Mouse (Mus musculus): ENCODE results near the gene Klhl29. TPM values are rescaled to one million over a fixed set of nuclear protein-coding genes. Genes with fewer than 3 reads are reported as not detected.

Klhl29 gene
- polyA plus RNA-seq, 1 experiment: 6.7 TPM

- TF ChIP-seq POLR2A (IDR thresholded peaks at IDR 0.05; ENCODE audit: control insufficient read depth, extremely low read depth, insufficient read depth, low read length, poor library complexity) (no peak), CTCF (IDR thresholded peaks at IDR 0.05; ENCODE audit: borderline replicate concordance, control insufficient read depth, extremely low read depth, insufficient read depth, low read length, poor library complexity) (no peak)
- Histone ChIP-seq H3K36me3 (ENCODE audit: control insufficient read depth, insufficient read depth, low read length) (no peaks in the 10 kb centered on the region), H3K27ac (ENCODE audit: control insufficient read depth, insufficient read depth, low read length) (no peak overlapping the region), H3K27me3 (ENCODE audit: control insufficient read depth, insufficient read depth, low read length) (no peaks in the 10 kb centered on the region), H3K4me1 (replicated peaks; ENCODE audit: control insufficient read depth, insufficient read depth, low read length) (no peaks in the 10 kb centered on the region), H3K4me3 (ENCODE audit: control insufficient read depth, insufficient read depth, low read length) (no peak overlapping the region)
- no peak for DNase-seq
- WGBS: 88% methylated on average over 8 of the region's 8 CpGs
Measured at GRCm38 (mm10) chr12:5242551-5243330, 132.7 kb downstream of the Klhl29 start.

DNA sequence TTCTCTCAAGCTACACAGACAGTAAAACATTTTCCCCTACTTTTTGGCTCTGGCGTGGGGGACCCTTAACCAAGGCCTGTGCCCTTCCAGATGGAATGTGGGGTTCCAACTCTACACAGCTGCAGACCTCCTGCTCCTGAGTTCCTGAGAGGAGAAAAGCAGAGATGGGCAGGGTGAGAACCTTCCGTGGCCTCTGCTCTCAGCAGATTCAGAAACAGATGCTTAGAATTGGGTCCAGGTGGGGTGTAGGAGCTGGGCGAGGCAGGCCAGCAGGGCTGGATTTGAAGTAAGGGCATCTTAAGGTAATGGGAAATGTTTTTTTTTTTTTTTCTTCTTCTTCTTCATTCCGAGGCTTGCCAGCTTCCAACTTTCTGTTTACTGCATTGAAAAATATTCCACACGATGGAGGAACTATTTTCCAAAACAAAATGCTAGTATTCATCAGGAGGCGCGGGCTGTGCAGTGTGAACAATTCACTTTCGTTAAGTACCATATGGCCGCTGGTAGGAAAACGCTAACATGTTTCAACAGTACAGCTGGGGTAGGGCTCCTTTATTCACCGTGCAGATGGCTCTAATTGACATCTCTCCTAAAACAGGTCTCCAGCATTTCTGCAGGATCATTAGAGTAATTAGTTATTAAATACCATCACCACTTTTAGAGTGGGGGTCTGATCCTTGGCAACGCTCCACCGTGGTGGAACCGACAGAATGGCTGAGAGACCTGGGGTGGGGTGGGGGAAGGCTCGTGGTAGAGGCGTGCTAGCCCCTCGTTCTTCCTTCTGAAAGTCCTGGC lies 135.8 kb downstream of the Klhl29 start:
- WGBS: 94% methylated on average over 17 of the region's 17 CpGs
- DNase-seq: no peak
- Histone ChIP-seq H3K4me1 (replicated peaks; ENCODE audit: control insufficient read depth, insufficient read depth, low read length) (no peaks in the 10 kb centered on the region), H3K4me3 (ENCODE audit: control insufficient read depth, insufficient read depth, low read length) (no peak overlapping the region), H3K27ac (ENCODE audit: control insufficient read depth, insufficient read depth, low read length) (no peak overlapping the region), H3K36me3 (ENCODE audit: control insufficient read depth, insufficient read depth, low read length) (no peaks in the 10 kb centered on the region), H3K27me3 (ENCODE audit: control insufficient read depth, insufficient read depth, low read length) (no peaks in the 10 kb centered on the region)
- TF ChIP-seq CTCF (IDR thresholded peaks at IDR 0.05; ENCODE audit: borderline replicate concordance, control insufficient read depth, extremely low read depth, insufficient read depth, low read length, poor library complexity): no peak
- TF ChIP-seq POLR2A (IDR thresholded peaks at IDR 0.05; ENCODE audit: control insufficient read depth, extremely low read depth, insufficient read depth, low read length, poor library complexity): no peak

DNA sequence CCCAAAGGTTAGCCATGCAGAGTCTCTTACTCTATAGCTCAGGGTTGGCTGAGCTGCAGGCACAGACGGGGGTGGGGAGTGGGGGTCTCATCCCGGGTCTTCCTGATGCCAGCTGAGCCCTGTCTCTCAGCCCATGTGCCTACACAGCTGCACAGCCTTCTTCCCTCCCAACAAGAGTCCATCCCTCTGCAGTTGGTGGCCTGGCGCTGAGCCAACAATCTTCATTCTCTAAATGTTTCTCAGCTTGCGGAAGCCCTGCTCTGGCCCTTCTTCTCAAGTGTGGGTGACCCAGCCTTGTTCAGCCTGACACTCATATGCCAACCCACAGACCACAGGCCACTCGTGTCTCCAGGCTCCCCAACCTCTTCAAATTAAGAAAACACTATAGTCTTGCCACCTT lies 138.4 kb downstream of the Klhl29 start:
- DNase-seq: no peak
- H3K27me3 ChIP-seq (ENCODE audit: control insufficient read depth, insufficient read depth, low read length): no peaks in the 10 kb centered on the region
- no peak overlapping the region for H3K4me3 ChIP-seq (ENCODE audit: control insufficient read depth, insufficient read depth, low read length)
- H3K4me1 ChIP-seq (replicated peaks; ENCODE audit: control insufficient read depth, insufficient read depth, low read length): no peaks in the 10 kb centered on the region
- 63% methylated on average over 5 of the region's 5 CpGs for WGBS
- TF ChIP-seq CTCF (IDR thresholded peaks at IDR 0.05; ENCODE audit: borderline replicate concordance, control insufficient read depth, extremely low read depth, insufficient read depth, low read length, poor library complexity) (no peak), POLR2A (IDR thresholded peaks at IDR 0.05; ENCODE audit: control insufficient read depth, extremely low read depth, insufficient read depth, low read length, poor library complexity) (no peak)
- H3K36me3 ChIP-seq (ENCODE audit: control insufficient read depth, insufficient read depth, low read length): no peaks in the 10 kb centered on the region
- no peak overlapping the region for H3K27ac ChIP-seq (ENCODE audit: control insufficient read depth, insufficient read depth, low read length)

DNA sequence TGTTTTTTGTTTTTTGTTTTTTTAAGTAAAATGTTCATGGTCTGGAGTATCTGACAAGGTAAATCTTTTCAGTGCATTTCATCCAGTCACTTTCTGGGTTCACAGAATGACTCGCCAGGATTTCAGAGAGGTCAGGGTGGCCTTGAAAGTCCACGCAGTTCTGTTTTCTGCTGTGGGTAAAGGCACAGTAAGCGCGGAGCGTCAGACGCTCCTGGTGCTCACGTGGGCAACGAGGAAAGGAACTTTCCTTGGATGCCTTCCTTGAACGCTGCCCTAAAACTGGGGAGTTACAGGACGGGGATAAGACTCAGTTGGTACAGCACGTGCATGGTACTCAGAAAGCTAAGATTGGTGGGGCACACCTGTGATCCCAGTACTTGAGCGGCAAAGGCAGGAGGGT lies 139.9 kb downstream of the Klhl29 start:
- Histone ChIP-seq H3K36me3 (ENCODE audit: control insufficient read depth, insufficient read depth, low read length) (no peaks in the 10 kb centered on the region), H3K27ac (ENCODE audit: control insufficient read depth, insufficient read depth, low read length) (no peak overlapping the region), H3K4me3 (ENCODE audit: control insufficient read depth, insufficient read depth, low read length) (no peak overlapping the region), H3K27me3 (ENCODE audit: control insufficient read depth, insufficient read depth, low read length) (no peaks in the 10 kb centered on the region), H3K4me1 (replicated peaks; ENCODE audit: control insufficient read depth, insufficient read depth, low read length) (no peaks in the 10 kb centered on the region)
- 94% methylated on average over 12 of the region's 12 CpGs for WGBS
- TF ChIP-seq POLR2A (IDR thresholded peaks at IDR 0.05; ENCODE audit: control insufficient read depth, extremely low read depth, insufficient read depth, low read length, poor library complexity) (no peak), CTCF (IDR thresholded peaks at IDR 0.05; ENCODE audit: borderline replicate concordance, control insufficient read depth, extremely low read depth, insufficient read depth, low read length, poor library complexity) (no peak)
- no peak for DNase-seq

DNA sequence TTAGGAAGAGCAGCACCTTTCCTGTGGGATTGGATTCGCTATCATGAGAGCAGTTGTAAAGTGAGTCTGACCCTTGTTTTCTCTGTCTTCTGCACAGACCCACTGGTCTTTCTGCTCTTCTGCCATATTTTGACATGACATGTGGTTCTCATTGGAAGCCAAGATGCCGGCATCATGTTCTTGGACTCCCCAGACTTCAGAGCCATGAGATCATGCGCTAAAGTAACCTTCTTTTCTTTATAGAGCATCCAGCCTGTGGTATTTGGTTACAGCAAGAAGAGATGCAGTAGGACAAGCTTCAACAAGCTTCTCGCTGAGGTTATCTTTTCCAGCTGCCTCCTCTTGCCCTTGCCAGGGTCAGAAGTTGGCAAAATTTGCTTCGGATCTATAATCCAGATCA lies 145.0 kb downstream of the Klhl29 start:
- no peaks in the 10 kb centered on the region for H3K4me1 ChIP-seq (replicated peaks; ENCODE audit: control insufficient read depth, insufficient read depth, low read length)
- H3K27me3 ChIP-seq (ENCODE audit: control insufficient read depth, insufficient read depth, low read length): no peaks in the 10 kb centered on the region
- TF ChIP-seq POLR2A (IDR thresholded peaks at IDR 0.05; ENCODE audit: control insufficient read depth, extremely low read depth, insufficient read depth, low read length, poor library complexity) (no peak), CTCF (IDR thresholded peaks at IDR 0.05; ENCODE audit: borderline replicate concordance, control insufficient read depth, extremely low read depth, insufficient read depth, low read length, poor library complexity) (no peak)
- 91% methylated on average over 5 of the region's 5 CpGs for WGBS
- no peak overlapping the region for H3K27ac ChIP-seq (ENCODE audit: control insufficient read depth, insufficient read depth, low read length)
- DNase-seq: no peak
- H3K4me3 ChIP-seq (ENCODE audit: control insufficient read depth, insufficient read depth, low read length): no peak overlapping the region
- H3K36me3 ChIP-seq (ENCODE audit: control insufficient read depth, insufficient read depth, low read length): no peaks in the 10 kb centered on the region

- 76% methylated on average over 14 of the region's 14 CpGs for WGBS
- H3K27me3 ChIP-seq (ENCODE audit: control insufficient read depth, insufficient read depth, low read length): no peaks in the 10 kb centered on the region
- TF ChIP-seq CTCF (IDR thresholded peaks at IDR 0.05; ENCODE audit: borderline replicate concordance, control insufficient read depth, extremely low read depth, insufficient read depth, low read length, poor library complexity) (no peak), POLR2A (IDR thresholded peaks at IDR 0.05; ENCODE audit: control insufficient read depth, extremely low read depth, insufficient read depth, low read length, poor library complexity) (no peak)
- no peaks in the 10 kb centered on the region for H3K4me1 ChIP-seq (replicated peaks; ENCODE audit: control insufficient read depth, insufficient read depth, low read length)
- H3K36me3 ChIP-seq (ENCODE audit: control insufficient read depth, insufficient read depth, low read length): no peaks in the 10 kb centered on the region
- DNase-seq: no peak
- H3K27ac ChIP-seq (ENCODE audit: control insufficient read depth, insufficient read depth, low read length): no peak overlapping the region
- H3K4me3 ChIP-seq (ENCODE audit: control insufficient read depth, insufficient read depth, low read length): no peak overlapping the region
Measured at GRCm38 (mm10) chr12:5226676-5227654, 148.5 kb downstream of the Klhl29 start.
